Mouse (Mus musculus): Measurements from ENCODE around the gene Aldh2.

DNA sequence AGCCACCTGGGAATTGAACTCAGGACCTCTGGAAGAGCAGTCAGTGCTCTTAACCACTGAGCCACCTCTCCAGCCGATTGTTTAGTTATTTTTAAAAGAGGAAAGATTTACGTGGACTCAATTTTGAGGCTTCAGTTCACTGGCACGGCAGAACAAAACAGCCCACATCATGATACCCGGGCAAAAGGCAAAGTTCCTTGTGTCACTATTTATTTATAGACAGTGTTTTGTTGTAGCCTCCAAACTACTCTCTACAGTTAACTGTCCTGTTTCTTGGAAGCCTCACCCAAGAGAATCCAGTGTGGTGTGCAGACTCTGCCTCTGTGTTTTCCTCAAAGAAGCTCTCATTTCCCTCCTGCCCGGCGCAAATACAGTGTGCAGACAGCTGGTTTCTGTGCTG lies 18.4 kb upstream of the Aldh2 start:
- TF ChIP-seq POLR2A (IDR thresholded peaks at IDR 0.05; ENCODE audit: insufficient read depth, low read length) (no peak), CTCF (IDR thresholded peaks at IDR 0.05; ENCODE audit: low read depth, low read length) (no peak), EP300 (IDR thresholded peaks at IDR 0.05; ENCODE audit: insufficient read depth, low read depth, low read length) (no peak)
